Mouse (Mus musculus) MEL (cell line): ENCODE measurements around the gene Pkd1l1.

Experiments used
- CTCF ChIP-seq, 3 experiments: IDR thresholded peaks in 2 of 3; conservative IDR thresholded peaks in 1 of 3; 2 replicates each; pipeline ENCODE4 v1.5.1; 2011 to 2012; ENCODE audit warnings: low read length in 3 of 3, low read depth in 2 of 3, mild to moderate bottlenecking in 2 of 3, improper control_type of control experiment in 1 of 3, inconsistent platforms in 1 of 3, mixed read lengths in 1 of 3, moderate library complexity in 1 of 3; ENCODE audit not compliant: control insufficient read depth in 1 of 3, insufficient read depth in 1 of 3, poor library complexity in 1 of 3, severe bottlenecking in 1 of 3
- EP300 ChIP-seq, 2 experiments: IDR thresholded peaks; 2 replicates each; pipeline ENCODE4 v1.6.1; 2011; ENCODE audit warnings: improper control_type of control experiment in 2 of 2, low read length in 2 of 2, low read depth in 1 of 2, mild to moderate bottlenecking in 1 of 2
- GATA1 ChIP-seq: IDR thresholded peaks from 2 replicates; pipeline ENCODE4 v1.6.1; 2011; ENCODE audit warnings: low read depth, low read length, improper control_type of control experiment
- MYC ChIP-seq: IDR thresholded peaks from 2 replicates; pipeline ENCODE4 v1.6.1; 2011; ENCODE audit warnings: low read depth, mild to moderate bottlenecking, low read length, improper control_type of control experiment, moderate library complexity
- POLR2A ChIP-seq, 2 experiments: IDR thresholded peaks; 2 replicates each; pipeline ENCODE4 v1.6.1; 2011 to 2012; ENCODE audit warnings: low read length in 2 of 2, mild to moderate bottlenecking in 2 of 2, control low read depth in 1 of 2, improper control_type of control experiment in 1 of 2, low read depth in 1 of 2, moderate library complexity in 1 of 2; ENCODE audit not compliant: control insufficient read depth in 1 of 2, insufficient read depth in 1 of 2, poor library complexity in 1 of 2
- POLR2AphosphoS5 ChIP-seq: IDR thresholded peaks from 2 replicates; pipeline ENCODE4 v1.6.1; 2012; ENCODE audit warnings: low read depth, borderline replicate concordance, mild to moderate bottlenecking, inconsistent platforms, low read length, moderate library complexity, mixed read lengths
- TBP ChIP-seq: IDR thresholded peaks from 2 replicates; pipeline ENCODE4 v1.8.0; 2011; ENCODE audit warnings: low read depth, low read length, improper control_type of control experiment
- ZC3H11A ChIP-seq: IDR thresholded peaks from 2 replicates; pipeline ENCODE4 v1.6.1; 2012; ENCODE audit warnings: low read depth, mild to moderate bottlenecking, inconsistent platforms, low read length, improper control_type of control experiment
- ZMIZ1 ChIP-seq: IDR thresholded peaks from 2 replicates; pipeline ENCODE4 v1.6.1; 2012; ENCODE audit warnings: low read depth, mild to moderate bottlenecking, inconsistent platforms, low read length, improper control_type of control experiment, moderate library complexity

GRCm38 (mm10) chr11:8856125-8856524 lies 116.9 kb downstream of the Pkd1l1 start:
- TF ChIP-seq CTCF (IDR thresholded peaks at IDR 0.05 in 2 of 3, conservative IDR thresholded peaks at IDR 0.05 in 1 of 3; ENCODE audit: control insufficient read depth in 1 of 3, insufficient read depth in 1 of 3, low read depth in 2 of 3, low read length in 3 of 3, poor library complexity in 1 of 3, severe bottlenecking in 1 of 3) = no peak
- no peak for TF ChIP-seq ZMIZ1
- no peak for TF ChIP-seq EP300 (IDR thresholded peaks at IDR 0.05; ENCODE audit: low read depth in 1 of 2, low read length in 2 of 2)
- TF ChIP-seq ZC3H11A = no peak
- TF ChIP-seq POLR2A (IDR thresholded peaks at IDR 0.05; ENCODE audit: control insufficient read depth in 1 of 2, insufficient read depth in 1 of 2, low read depth in 1 of 2, low read length in 2 of 2, poor library complexity in 1 of 2) = no peak
- no peak for TF ChIP-seq TBP
- no peak for TF ChIP-seq POLR2AphosphoS5
- TF ChIP-seq GATA1 = no peak
- no peak for TF ChIP-seq MYC
